Mouse (Mus musculus) liver (tissue): ENCODE measurements around the gene Aoah.

Experiments used
- DNase-seq: peaks from one replicate; pipeline ENCODE4 v3.0.0-alpha.2; 2020; ENCODE audit warnings: mixed read lengths

The Aoah gene

GRCm38 (mm10) chr13:20916698-20917511 lies 123.0 kb downstream of the Aoah start:
- DNase-seq = no peak

- DNase-seq = no peak
These were observed 126.5 kb downstream of the Aoah start for GRCm38 (mm10) chr13:20920401-20920800.

GRCm38 (mm10) chr13:20936016-20936415 lies 142.1 kb downstream of the Aoah start:
- no peak for DNase-seq

- DNase-seq = peak; percentile 48
These were observed 143.5 kb downstream of the Aoah start for GRCm38 (mm10) chr13:20937452-20937851.

GRCm38 (mm10) chr13:20939099-20939498 lies 145.2 kb downstream of the Aoah start:
- no peak for DNase-seq

- DNase-seq = peak; percentile 24
These were observed 146.5 kb downstream of the Aoah start for GRCm38 (mm10) chr13:20940389-20940788.

GRCm38 (mm10) chr13:20941707-20942106 lies 147.8 kb downstream of the Aoah start:
- DNase-seq = no peak

GRCm38 (mm10) chr13:20963086-20963485 lies 169.2 kb downstream of the Aoah start:
- no peak for DNase-seq

GRCm38 (mm10) chr13:20981234-20982230 lies 187.6 kb downstream of the Aoah start:
- DNase-seq = no peak

GRCm38 (mm10) chr13:20985510-20985909 lies 191.6 kb downstream of the Aoah start:
- no peak for DNase-seq

GRCm38 (mm10) chr13:20985961-20986360 lies 192.0 kb downstream of the Aoah start:
- no peak for DNase-seq

- no peak for DNase-seq
These were observed 211.3 kb downstream of the Aoah start for GRCm38 (mm10) chr13:21005238-21005637.

- DNase-seq = no peak
These were observed 211.9 kb downstream of the Aoah start for GRCm38 (mm10) chr13:21005642-21006320.

- no peak for DNase-seq
These were observed 212.4 kb downstream of the Aoah start for GRCm38 (mm10) chr13:21006321-21006653.

GRCm38 (mm10) chr13:21013659-21014058 lies 219.7 kb downstream of the Aoah start:
- no peak for DNase-seq

GRCm38 (mm10) chr13:21024831-21025230 lies 230.9 kb downstream of the Aoah start:
- no peak for DNase-seq

- DNase-seq = no peak
These were observed 239.3 kb downstream of the Aoah start for GRCm38 (mm10) chr13:21033176-21033575.

GRCm38 (mm10) chr13:21035011-21035410 lies 241.1 kb downstream of the Aoah start:
- DNase-seq = no peak

- no peak for DNase-seq
These were observed 242.1 kb downstream of the Aoah start for GRCm38 (mm10) chr13:21035981-21036380.

- no peak for DNase-seq
These were observed 246.8 kb downstream of the Aoah start for GRCm38 (mm10) chr13:21040589-21041199.

GRCm38 (mm10) chr13:21050118-21050517 lies 256.2 kb downstream of the Aoah start:
- no peak for DNase-seq

GRCm38 (mm10) chr13:21066021-21066420 lies 272.1 kb downstream of the Aoah start:
- DNase-seq = no peak

GRCm38 (mm10) chr13:21074847-21075246 lies 280.9 kb downstream of the Aoah start, which contains the start of gene Olfr1370:
TSS of gene Olfr1370 (minus strand) at chr13:21074947.
- DNase-seq = no peak
